Mouse (Mus musculus) neural tube, embryonic 10.5 days (tissue): Measurements from ENCODE around the gene Cldn7.

Experiments used
- DNase-seq: peaks from one replicate; pipeline ENCODE4 v3.0.0-alpha.2; 2017; ENCODE audit warnings: low spot score; ENCODE audit errors: extremely low spot score

The Cldn7 gene

GRCm38 (mm10) chr11:69933066-69933465 is 31.5 kb upstream of the Cldn7 start:
- no peak for DNase-seq

- peak; percentile 96 for DNase-seq
Observed at GRCm38 (mm10) chr11:69934169-69934568, 30.4 kb upstream of the Cldn7 start.

DNA sequence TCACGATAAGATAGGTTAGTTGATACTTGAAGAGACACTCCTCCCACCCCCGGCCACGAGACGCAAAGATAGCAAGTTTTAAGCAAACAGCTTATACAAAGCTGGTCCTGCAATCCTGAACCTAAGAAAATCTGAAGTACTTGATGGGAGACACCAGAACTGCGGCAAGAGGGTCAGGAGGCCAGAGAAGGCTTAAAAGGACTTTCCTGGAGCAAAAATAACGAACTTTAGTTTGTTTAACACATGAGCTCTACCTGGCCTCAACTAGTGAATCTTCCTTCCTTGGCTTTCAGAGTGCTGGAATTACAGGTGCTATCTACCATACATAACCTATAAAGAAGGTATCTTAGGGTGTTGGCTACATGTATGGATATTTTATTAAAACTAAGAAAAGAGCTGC is 29.9 kb upstream of the Cldn7 start:
- no peak for DNase-seq

DNA sequence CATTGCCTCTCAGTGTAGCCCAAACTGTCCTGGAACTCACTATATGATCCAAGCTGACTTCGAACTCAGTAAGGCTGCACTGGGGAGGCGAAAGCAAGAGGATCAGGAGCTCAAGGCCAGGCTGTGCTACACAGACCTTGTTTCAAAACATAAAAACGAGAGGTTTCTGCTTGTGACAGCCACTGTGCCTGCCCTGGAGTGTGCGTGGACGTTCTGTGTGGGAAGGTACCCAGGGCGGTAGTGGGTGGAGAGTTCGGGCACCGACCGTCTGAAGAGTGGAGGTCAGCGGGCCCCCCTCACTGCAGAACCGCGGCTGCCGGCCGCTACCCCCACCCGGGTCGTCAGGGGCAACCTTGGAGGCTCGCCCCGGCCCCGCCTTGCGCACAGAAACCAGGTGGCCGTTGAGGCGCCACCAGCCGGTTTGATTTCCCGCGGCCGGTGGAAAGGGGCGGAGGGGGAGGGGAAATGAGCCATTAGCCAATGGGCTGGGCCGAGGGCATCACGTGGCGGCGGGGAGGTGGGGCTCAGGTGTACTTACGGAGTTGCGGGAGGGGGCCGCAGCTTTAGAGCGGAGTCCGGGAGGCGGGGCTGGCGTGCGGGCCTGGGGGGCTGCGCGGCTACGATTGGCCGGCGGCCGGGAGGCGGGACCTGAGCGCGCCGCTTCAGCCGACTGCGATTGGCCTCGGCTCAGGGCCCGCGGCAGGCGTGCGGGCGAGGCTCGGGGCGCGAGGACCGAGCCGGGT is 29.3 kb upstream of the Cldn7 start, which contains the start of gene Ybx2:
Gene Ybx2, plus strand, starts transcription at position 660 of the 743 bp plus-strand sequence.
- peak; percentile 89 for DNase-seq

GRCm38 (mm10) chr11:69936156-69936555 is 28.4 kb upstream of the Cldn7 start:
- peak; percentile 40 for DNase-seq

DNA sequence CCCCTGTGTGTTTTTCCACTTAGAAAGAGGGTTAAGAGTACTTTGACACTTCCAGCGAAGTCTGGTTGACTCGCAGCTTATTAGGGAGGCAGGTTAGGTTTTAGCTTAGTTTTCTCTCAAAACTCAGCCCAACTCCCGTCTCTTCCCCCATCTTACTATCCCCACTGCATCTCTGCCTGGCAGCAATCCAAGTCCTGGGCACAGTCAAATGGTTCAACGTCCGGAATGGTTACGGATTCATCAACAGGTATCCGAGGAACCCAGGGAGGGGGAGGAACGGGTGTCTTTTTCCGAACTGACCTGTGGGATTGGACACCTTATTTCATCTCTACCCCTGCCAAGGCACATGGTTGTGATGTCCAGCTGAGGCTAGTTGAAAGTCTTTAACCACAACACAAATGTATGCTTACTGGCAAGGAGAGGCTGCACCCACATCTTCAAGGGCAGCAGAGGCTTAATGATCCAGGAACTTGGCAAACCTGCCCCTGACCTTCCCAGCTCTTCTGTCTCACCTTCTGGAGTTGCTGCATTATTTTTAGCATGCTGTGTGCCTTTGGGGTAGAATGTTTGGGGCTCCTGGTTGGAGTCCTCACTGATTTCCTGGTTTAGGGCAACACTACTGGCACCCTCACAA is 27.7 kb upstream of the Cldn7 start:
- no peak for DNase-seq

GRCm38 (mm10) chr11:69937385-69937784 is 27.2 kb upstream of the Cldn7 start:
- no peak for DNase-seq

- no peak for DNase-seq
Observed at GRCm38 (mm10) chr11:69937834-69938233, 26.7 kb upstream of the Cldn7 start.

GRCm38 (mm10) chr11:69938401-69938979 is 26.1 kb upstream of the Cldn7 start:
- no peak for DNase-seq

- no peak for DNase-seq
Observed at GRCm38 (mm10) chr11:69939181-69939580, 25.4 kb upstream of the Cldn7 start.

DNA sequence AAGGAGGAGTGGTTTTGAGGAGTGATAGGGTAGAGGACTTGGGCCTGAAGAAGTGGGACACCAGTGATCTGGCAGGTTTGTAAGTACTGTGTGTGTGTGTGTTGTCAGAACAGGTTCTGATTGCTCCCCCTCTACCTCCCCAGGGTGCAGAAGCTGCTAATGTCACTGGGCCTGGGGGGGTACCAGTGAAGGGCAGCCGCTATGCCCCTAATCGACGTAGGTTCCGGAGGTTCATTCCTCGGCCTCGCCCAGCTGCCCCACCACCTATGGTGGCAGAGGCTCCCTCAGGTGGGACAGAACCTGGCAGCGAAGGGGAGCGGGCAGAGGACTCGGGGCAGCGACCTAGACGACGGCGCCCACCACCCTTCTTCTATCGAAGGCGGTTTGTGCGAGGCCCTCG is 24.8 kb upstream of the Cldn7 start:
- no peak for DNase-seq

GRCm38 (mm10) chr11:69940962-69941361 is 23.6 kb upstream of the Cldn7 start:
- DNase-seq = no peak

- DNase-seq = no peak
Observed at GRCm38 (mm10) chr11:69945216-69945615, 19.4 kb upstream of the Cldn7 start.

- DNase-seq = no peak
Observed at GRCm38 (mm10) chr11:69945997-69946891, 18.3 kb upstream of the Cldn7 start.

DNA sequence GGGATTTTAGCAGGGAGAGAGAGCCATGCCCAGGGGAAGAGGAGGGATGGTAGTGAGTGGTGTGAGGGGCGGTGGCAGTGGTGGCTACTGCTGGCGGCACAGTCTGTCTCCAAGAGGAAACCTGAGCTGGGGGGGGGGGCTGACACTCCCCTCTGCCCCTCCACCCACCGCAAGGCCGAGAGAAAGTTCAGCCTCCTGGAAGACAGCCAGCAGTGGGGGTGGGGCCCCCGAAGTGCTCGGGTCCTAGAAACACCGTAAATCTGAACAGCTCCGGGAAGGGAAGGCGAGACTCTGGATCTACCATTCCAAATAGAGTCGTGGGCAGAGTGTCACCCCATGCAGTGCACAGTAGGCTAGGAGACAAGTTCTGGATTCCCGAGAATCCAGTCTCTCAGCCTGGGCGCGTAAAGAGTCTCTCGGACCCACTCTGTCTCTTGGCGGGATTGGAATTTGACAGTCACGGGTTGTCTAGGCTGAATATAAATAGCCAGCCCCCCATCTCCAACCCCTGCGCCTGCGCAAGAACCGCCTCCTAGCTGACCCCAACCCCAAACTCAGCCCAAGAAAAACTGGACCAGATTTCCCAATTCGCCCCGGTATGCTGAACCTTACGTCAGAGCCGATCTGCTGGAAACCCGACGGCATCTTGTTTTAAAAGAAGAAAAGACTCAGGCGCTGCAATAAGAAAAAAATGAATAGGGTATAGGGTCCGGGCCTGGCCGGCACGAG is 17.1 kb upstream of the Cldn7 start:
- peak; percentile 53 for DNase-seq

DNA sequence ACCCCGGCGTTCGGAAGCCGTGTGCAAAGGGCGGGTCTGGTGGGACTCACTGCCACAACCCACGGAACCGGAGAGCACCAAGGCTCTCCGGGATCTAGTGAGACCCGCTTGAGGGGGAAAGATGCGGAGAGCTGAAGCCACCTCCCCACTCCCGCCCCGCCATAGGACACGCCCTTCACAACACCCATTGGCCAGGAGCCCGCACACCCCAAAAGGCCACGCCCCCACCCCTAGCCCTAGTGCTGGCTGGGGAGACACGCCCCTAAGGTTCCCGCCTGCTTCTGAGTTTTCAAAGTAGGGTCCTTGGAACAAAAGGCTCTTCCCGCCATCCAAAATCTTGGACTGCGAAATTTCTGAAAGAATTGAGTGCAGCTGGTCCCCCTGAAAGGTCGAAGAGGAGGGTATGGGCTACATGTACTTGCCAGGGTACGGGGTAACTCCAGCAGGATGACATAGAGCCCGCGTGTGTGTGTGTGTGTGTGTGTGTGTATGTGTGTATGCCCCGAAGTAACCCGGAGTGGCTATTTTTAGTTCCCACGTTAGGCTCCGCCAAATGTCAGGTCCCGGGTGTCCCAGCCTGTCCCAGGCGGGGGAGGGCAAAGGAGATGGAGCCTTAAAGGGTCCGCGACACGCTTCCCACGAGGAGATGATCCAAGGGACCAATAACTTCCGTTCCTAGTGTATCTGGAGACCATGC is 16.4 kb upstream of the Cldn7 start, which contains the start of gene Slc2a4:
Gene Slc2a4, minus strand, starts transcription at position 123 of the 697 bp plus-strand sequence.
- peak; percentile 93 for DNase-seq

- DNase-seq = peak; percentile 91
Observed at GRCm38 (mm10) chr11:69948763-69949150, 15.8 kb upstream of the Cldn7 start.

DNA sequence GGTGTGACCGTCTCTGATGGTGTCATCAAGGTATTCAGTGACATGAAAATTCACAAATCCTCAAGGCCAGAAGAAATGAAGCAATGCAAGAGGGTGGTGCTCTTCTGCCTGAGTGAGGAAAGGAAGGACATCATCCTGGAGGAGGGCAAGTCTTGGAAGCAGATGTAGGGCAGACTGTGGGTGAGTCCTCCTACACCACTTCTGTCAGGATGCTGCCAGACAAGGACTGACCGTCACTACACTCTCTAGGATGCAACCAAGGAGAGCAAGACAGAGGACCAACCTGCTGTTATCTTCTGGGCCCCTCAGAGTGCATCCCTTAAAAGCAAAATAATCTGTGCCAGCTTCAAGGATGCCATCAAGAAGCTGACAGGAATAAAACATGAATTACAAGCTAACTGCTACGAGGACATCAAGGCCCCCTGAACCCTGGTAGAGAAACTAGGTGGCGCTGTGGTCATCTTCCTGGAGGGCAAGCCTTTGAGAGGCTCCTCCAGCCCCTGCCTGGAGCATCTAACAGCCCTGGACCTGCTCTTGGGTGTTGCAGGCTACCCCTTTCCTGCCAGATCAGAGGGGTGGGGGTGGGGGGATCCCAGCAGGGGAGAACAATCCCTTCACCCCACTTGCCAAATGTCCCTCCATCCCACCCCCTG is 13.6 kb upstream of the Cldn7 start:
- no peak for DNase-seq

- DNase-seq = no peak
Observed at GRCm38 (mm10) chr11:69952274-69952673, 12.3 kb upstream of the Cldn7 start.
